Mouse (Mus musculus) myocyte (in vitro differentiated cells): ENCODE data around the gene Ncbp1. TPM values are rescaled to one million over a fixed set of nuclear protein-coding genes. Genes with fewer than 3 reads are reported as not detected.

ENCODE experiments used
- H3K27me3 ChIP-seq: one replicate; pipeline ENCODE4 v1.6.1; 2011; ENCODE audit not compliant: control insufficient read depth, insufficient read depth, insufficient read length
- H3K36me3 ChIP-seq: one replicate; pipeline ENCODE4 v1.6.1; 2011; ENCODE audit not compliant: control insufficient read depth, insufficient read depth
- H3K4me2 ChIP-seq: one replicate; pipeline ENCODE4 v1.6.1; 2011; ENCODE audit warnings: low read depth, control low read depth
- H3K4me3 ChIP-seq: one replicate; pipeline ENCODE4 v1.5.1; 2011; ENCODE audit warnings: mild to moderate bottlenecking, control low read depth, moderate library complexity
- H3K79me2 ChIP-seq: one replicate; pipeline ENCODE4 v1.6.1; 2011; ENCODE audit not compliant: control insufficient read depth, insufficient read depth
- H3ac ChIP-seq: one replicate; pipeline ENCODE4 v1.6.1; 2011; ENCODE audit not compliant: control insufficient read depth, insufficient read length
- CEBPB ChIP-seq: IDR thresholded peaks from 2 replicates; pipeline ENCODE4 v1.6.1; 2011; ENCODE audit warnings: mild to moderate bottlenecking, moderate library complexity; ENCODE audit not compliant: poor library complexity, insufficient read depth, severe bottlenecking
- E2F4 ChIP-seq: IDR thresholded peaks from one replicate; pipeline ENCODE4 v1.6.1; 2011; ENCODE audit warnings: mild to moderate bottlenecking, control low read depth, moderate library complexity; ENCODE audit not compliant: insufficient read depth
- MAX ChIP-seq: IDR thresholded peaks from one replicate; pipeline ENCODE4 v1.6.1; 2011; ENCODE audit warnings: low read depth, mild to moderate bottlenecking, control low read depth
- MYOD1 ChIP-seq, 3 experiments: IDR thresholded peaks; one replicate each; pipeline ENCODE4 v1.6.1; 2011; ENCODE audit warnings: control low read depth in 2 of 3, low read depth in 2 of 3, mild to moderate bottlenecking in 2 of 3, moderate library complexity in 1 of 3; ENCODE audit not compliant: insufficient read length in 2 of 3, control insufficient read depth in 1 of 3
- MYOG ChIP-seq, 3 experiments: IDR thresholded peaks; one replicate each; pipeline ENCODE4 v1.6.1; 2011; ENCODE audit warnings: control low read depth in 2 of 3, low read depth in 2 of 3, mild to moderate bottlenecking in 2 of 3; ENCODE audit not compliant: insufficient read length in 2 of 3, control insufficient read depth in 1 of 3, insufficient read depth in 1 of 3
- POLR2A ChIP-seq: IDR thresholded peaks from one replicate; pipeline ENCODE4 v1.6.1; 2011; ENCODE audit warnings: low read depth, mild to moderate bottlenecking, control low read depth, moderate library complexity; ENCODE audit not compliant: insufficient read length
- POLR2AphosphoS2 ChIP-seq: IDR thresholded peaks from one replicate; pipeline ENCODE4 v1.6.1; 2011; ENCODE audit warnings: low read depth, control low read depth; ENCODE audit not compliant: insufficient read length
- REST ChIP-seq: IDR thresholded peaks from one replicate; pipeline ENCODE4 v1.6.1; 2011; ENCODE audit warnings: mild to moderate bottlenecking, control low read depth, moderate library complexity; ENCODE audit not compliant: insufficient read depth, insufficient read length
- SRF ChIP-seq: IDR thresholded peaks from one replicate; pipeline ENCODE4 v1.6.1; 2011; ENCODE audit warnings: low read depth; ENCODE audit not compliant: control insufficient read depth, insufficient read length
- TCF12 ChIP-seq: IDR thresholded peaks from one replicate; pipeline ENCODE4 v1.6.1; 2011; ENCODE audit warnings: mild to moderate bottlenecking, control low read depth; ENCODE audit not compliant: poor library complexity, insufficient read depth, severe bottlenecking
- TCF3 ChIP-seq: IDR thresholded peaks from one replicate; pipeline ENCODE4 v1.6.1; 2011; ENCODE audit warnings: low read depth, control low read depth; ENCODE audit not compliant: insufficient read length
- USF1 ChIP-seq: IDR thresholded peaks from one replicate; pipeline ENCODE4 v1.6.1; 2011; ENCODE audit warnings: low read depth, mild to moderate bottlenecking, control low read depth, moderate library complexity
- polyA plus RNA-seq: library from polyadenylated mRNA; unstranded; fragments of >200 nt; fragmentation: generic; extraction: Trizol; gene quantifications from one replicate; pipeline ENCODE4 v1.2.1, GENCODE M21; 2012; ENCODE audit warnings: missing spikeins

Gene Ncbp1
- polyA plus RNA-seq, 1 experiment, result 62.0 TPM

GRCm38 (mm10) chr4:46198064-46198463, 59.7 kb downstream of the Ncbp1 start:
- Histone ChIP-seq H3K27me3 (peaks cover 6% of the 10 kb centered on the region), H3K4me3 (no peak overlapping the region), H3K36me3 (no peaks in the 10 kb centered on the region), H3K79me2 (peaks cover 6% of the 10 kb centered on the region), H3ac (no peak overlapping the region), H3K4me2 (no peak overlapping the region)
- TF ChIP-seq CEBPB (no peak), SRF (no peak), TCF3 (no peak), TCF12 (no peak), E2F4 (no peak), USF1 (no peak), MYOG (IDR thresholded peaks at IDR 0.05; ENCODE audit: control insufficient read depth in 1 of 3, insufficient read depth in 1 of 3, insufficient read length in 2 of 3, low read depth in 2 of 3) (no peak), MYOD1 (IDR thresholded peaks at IDR 0.05; ENCODE audit: control insufficient read depth in 1 of 3, insufficient read length in 2 of 3, low read depth in 2 of 3) (no peak), REST (no peak), POLR2A (no peak), POLR2AphosphoS2 (no peak), MAX (no peak)

DNA sequence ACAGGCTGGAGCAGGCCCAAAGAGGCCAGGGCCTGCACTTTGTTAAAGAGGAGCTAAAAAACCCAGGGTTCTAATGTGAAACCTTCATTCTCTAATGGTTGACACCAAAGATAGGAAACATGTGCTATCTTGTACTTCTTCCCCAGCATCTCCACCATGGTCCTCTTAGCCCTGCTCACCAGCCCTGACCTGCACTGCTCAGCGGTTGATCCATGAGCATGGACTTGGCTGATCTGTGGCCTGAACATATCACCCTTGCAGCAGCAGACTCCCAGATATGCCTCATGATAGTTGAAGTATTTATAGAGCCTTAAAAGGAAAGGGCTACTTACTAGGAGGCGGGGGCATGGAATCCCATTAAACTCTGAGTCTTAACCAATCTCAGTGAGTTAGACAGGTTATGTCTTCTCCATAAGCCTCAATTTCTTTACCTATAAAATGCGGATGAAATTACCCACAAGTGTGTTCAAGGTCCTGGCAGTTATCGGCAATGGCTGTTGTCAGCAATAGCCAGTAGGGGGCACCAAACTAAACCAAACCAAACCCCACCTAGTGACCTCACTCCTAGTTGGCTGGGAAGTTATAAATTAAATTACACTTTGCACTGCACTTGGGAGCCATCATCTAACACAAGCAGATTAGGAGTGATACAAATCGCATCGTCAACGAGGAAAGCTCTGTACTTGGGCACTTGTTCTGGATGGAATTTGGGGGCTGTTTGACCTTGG, 63.6 kb downstream of the Ncbp1 start:
- Histone ChIP-seq H3ac (no peak overlapping the region), H3K4me3 (no peak overlapping the region)

GRCm38 (mm10) chr4:46202562-46203126, 64.2 kb downstream of the Ncbp1 start:
- no peak overlapping the region for H3ac ChIP-seq
- TF ChIP-seq SRF (no peak), MAX (no peak), CEBPB (no peak), REST (no peak), USF1 (no peak), E2F4 (no peak), POLR2AphosphoS2 (no peak)
- peaks cover 18% of the 10 kb centered on the region for H3K27me3 ChIP-seq

More for the DNA sequence above, 63.6 kb downstream of the Ncbp1 start:
- no peaks in the 10 kb centered on the region for H3K79me2 ChIP-seq
- H3K36me3 ChIP-seq, result no peaks in the 10 kb centered on the region
- no peak overlapping the region for H3K4me2 ChIP-seq
- no peak for TF ChIP-seq MYOG (IDR thresholded peaks at IDR 0.05; ENCODE audit: control insufficient read depth in 1 of 3, insufficient read depth in 1 of 3, insufficient read length in 2 of 3, low read depth in 2 of 3)
- H3K27me3 ChIP-seq, result peaks cover 18% of the 10 kb centered on the region

DNA sequence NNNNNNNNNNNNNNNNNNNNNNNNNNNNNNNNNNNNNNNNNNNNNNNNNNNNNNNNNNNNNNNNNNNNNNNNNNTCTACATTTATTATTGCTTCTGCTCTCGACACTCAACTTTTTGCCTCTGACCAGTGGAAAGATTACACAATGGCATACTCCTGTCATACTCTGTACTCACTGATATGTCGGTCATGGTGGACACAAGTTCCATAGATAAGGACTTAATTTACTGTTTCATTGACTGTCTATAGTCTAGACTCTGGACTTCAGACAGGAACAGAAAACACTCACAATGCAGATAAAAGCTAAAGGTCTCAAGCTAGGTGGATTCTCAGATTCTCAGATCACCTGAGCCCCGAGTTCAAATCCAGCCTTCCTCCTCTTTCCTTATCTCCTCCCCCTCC, 82.7 kb downstream of the Ncbp1 start:
- H3K4me3 ChIP-seq, result no peak overlapping the region
- H3K36me3 ChIP-seq, result no peaks in the 10 kb centered on the region
- H3ac ChIP-seq, result no peak overlapping the region
- no peak overlapping the region for H3K4me2 ChIP-seq
- TF ChIP-seq E2F4 (no peak), MAX (no peak), MYOD1 (IDR thresholded peaks at IDR 0.05; ENCODE audit: control insufficient read depth in 1 of 3, insufficient read length in 2 of 3, low read depth in 2 of 3) (no peak), USF1 (no peak), TCF12 (no peak), POLR2A (no peak), MYOG (IDR thresholded peaks at IDR 0.05; ENCODE audit: control insufficient read depth in 1 of 3, insufficient read depth in 1 of 3, insufficient read length in 2 of 3, low read depth in 2 of 3) (no peak), REST (no peak)
- no peaks in the 10 kb centered on the region for H3K79me2 ChIP-seq
- peaks cover 33% of the 10 kb centered on the region for H3K27me3 ChIP-seq

More at GRCm38 (mm10) chr4:46202562-46203126, 64.2 kb downstream of the Ncbp1 start:
- H3K4me2 ChIP-seq, result no peak overlapping the region
- H3K36me3 ChIP-seq, result no peaks in the 10 kb centered on the region
- no peaks in the 10 kb centered on the region for H3K79me2 ChIP-seq
- H3K4me3 ChIP-seq, result no peak overlapping the region

Other genes starting within 250 kb of the Ncbp1 start
- gene Ccdc180, start 248.3 kb upstream of the Ncbp1 start, polyA plus RNA-seq, result not detected
- 12.0 TPM for gene Tdrd7, start 173.3 kb upstream of the Ncbp1 start, polyA plus RNA-seq
- gene Tmod1, start 99.7 kb upstream of the Ncbp1 start, polyA plus RNA-seq, result 36.6 TPM
- gene Tstd2, start 81 bp downstream of the Ncbp1 start, polyA plus RNA-seq, result 14.9 TPM
- 19.7 TPM for gene Xpa, start 57.7 kb downstream of the Ncbp1 start, polyA plus RNA-seq
- gene Foxe1, start 205.0 kb downstream of the Ncbp1 start, polyA plus RNA-seq, result not detected